Mouse (Mus musculus): ENCODE measurements around the gene Shisa9. TPM values are rescaled to one million over a fixed set of nuclear protein-coding genes. Genes with fewer than 3 reads are reported as not detected.

The Shisa9 gene
- total RNA-seq, 2 experiments from 2014 or later: not detected

GRCm38 (mm10) chr16:12307318-12307965 lies 323.5 kb downstream of the Shisa9 start:
- no peak for DNase-seq
- no peak for TF ChIP-seq CTCF (IDR thresholded peaks at IDR 0.05)

GRCm38 (mm10) chr16:12309826-12310225 lies 325.9 kb downstream of the Shisa9 start:
- H3K4me3 ChIP-seq: no peak overlapping the region
- H3K27ac ChIP-seq: no peak overlapping the region
- DNase-seq: no peak
- intact Hi-C loops (cut with DNase I): no loop called here
- no peak for TF ChIP-seq CTCF (IDR thresholded peaks at IDR 0.05)

More at GRCm38 (mm10) chr16:12307318-12307965, 323.5 kb downstream of the Shisa9 start:
- Histone ChIP-seq H3K4me3 (no peak overlapping the region), H3K27ac (no peak overlapping the region)
- intact Hi-C loops (cut with DNase I): no loop called here

GRCm38 (mm10) chr16:12315627-12316026 lies 331.7 kb downstream of the Shisa9 start:
- TF ChIP-seq CTCF (IDR thresholded peaks at IDR 0.05): no peak
- intact Hi-C loops (cut with DNase I): no loop called here
- Histone ChIP-seq H3K27ac (no peak overlapping the region), H3K4me3 (no peak overlapping the region)
- DNase-seq: no peak

Other genes with a start within 250 kb of the Shisa9 start
- gene Cpped1, start 74.7 kb upstream of the Shisa9 start, total RNA-seq (2021): 10 to 100 TPM; 28.4 to 39.5 TPM